Mouse (Mus musculus): Measurements from ENCODE around the gene Kif5a. TPM values are rescaled to one million over a fixed set of nuclear protein-coding genes. Genes with fewer than 3 reads are reported as not detected.

Gene Kif5a
- not detected for total RNA-seq (2023)

GRCm38 (mm10) chr10:127262548-127263398, at the start of gene Kif5a:
Kif5a (minus strand) TSS chr10:127263348.

GRCm38 (mm10) chr10:127311476-127312355, 48.6 kb upstream of the Kif5a start, which contains the start of gene Mars:
Mars (minus strand) TSS chr10:127311786.

GRCm38 (mm10) chr10:127288800-127289572, 25.8 kb upstream of the Kif5a start, which contains the start of gene Mbd6:
Mbd6 (minus strand) TSS chr10:127289018.

GRCm38 (mm10) chr10:127266112-127267091, 3.3 kb upstream of the Kif5a start, which contains the start of gene Dctn2:
Dctn2 (plus strand) TSS chr10:127266368.

GRCm38 (mm10) chr10:127211414-127211854, 51.7 kb downstream of the Kif5a start, which contains the start of gene Pip4k2c:
Pip4k2c (minus strand) TSS chr10:127211585.

GRCm38 (mm10) chr10:127195328-127196129, 67.6 kb downstream of the Kif5a start, which contains the start of gene Dtx3:
Dtx3 (minus strand) TSS chr10:127195728.

GRCm38 (mm10) chr10:127189651-127190381, 73.3 kb downstream of the Kif5a start, which contains the start of gene Arhgef25:
Arhgef25 (minus strand) TSS chr10:127190083.

GRCm38 (mm10) chr10:127179871-127180694, 83.1 kb downstream of the Kif5a start, which contains the start of gene Slc26a10:
Slc26a10 (minus strand) TSS chr10:127180645.

Other genes starting within 250 kb of the Kif5a start
- gene Tsfm, start 232.5 kb downstream of the Kif5a start, total RNA-seq (2023) = 17.7 TPM
- gene Mettl1, start 221.9 kb downstream of the Kif5a start, total RNA-seq (2023) = 31.4 TPM
- gene Eef1akmt3, start 221.8 kb downstream of the Kif5a start, total RNA-seq (2023) = not detected
- 1.4 TPM for gene Cyp27b1, start 215.1 kb downstream of the Kif5a start, total RNA-seq (2023)
- 4.0 TPM for gene March9, start 203.2 kb downstream of the Kif5a start, total RNA-seq (2023)
- 126 TPM for gene Cdk4, start 199.8 kb downstream of the Kif5a start, total RNA-seq (2023)
- gene Tspan31, start 193.1 kb downstream of the Kif5a start, total RNA-seq (2023) = 10.0 TPM
- gene Agap2, start 188.1 kb downstream of the Kif5a start, total RNA-seq (2023) = 153 TPM
- 86.9 TPM for gene Os9, start 142.2 kb downstream of the Kif5a start, total RNA-seq (2023)
- 838 TPM for gene B4galnt1, start 98.1 kb downstream of the Kif5a start, total RNA-seq (2023)
- not detected for gene Slc26a10, start 82.7 kb downstream of the Kif5a start, total RNA-seq (2023)
- gene Arhgef25, start 73.3 kb downstream of the Kif5a start, total RNA-seq (2023) = 0.49 TPM
- 60.7 TPM for gene Dtx3, start 67.6 kb downstream of the Kif5a start, total RNA-seq (2023)
- 35.9 TPM for gene Pip4k2c, start 51.8 kb downstream of the Kif5a start, total RNA-seq (2023)
- gene Dctn2, start 3.0 kb upstream of the Kif5a start, total RNA-seq (2023) = 99.5 TPM
- 93.2 TPM for gene Mbd6, start 25.7 kb upstream of the Kif5a start, total RNA-seq (2023)
- 44.1 TPM for gene Mars, start 48.4 kb upstream of the Kif5a start, total RNA-seq (2023)
- gene Arhgap9, start 58.6 kb upstream of the Kif5a start, total RNA-seq (2023) = 328 TPM
- not detected for gene Gli1, start 78.6 kb upstream of the Kif5a start, total RNA-seq (2023)
- gene Inhbe, start 91.1 kb upstream of the Kif5a start, total RNA-seq (2023) = not detected
- gene Inhbc, start 107.1 kb upstream of the Kif5a start, total RNA-seq (2023) = not detected
- gene R3hdm2, start 117.0 kb upstream of the Kif5a start, total RNA-seq (2023) = 83.0 TPM
- gene Stac3, start 238.3 kb upstream of the Kif5a start, total RNA-seq (2023) = 6.2 TPM